Mouse (Mus musculus): ENCODE measurements around the gene Pex5l. TPM values are rescaled to one million over a fixed set of nuclear protein-coding genes. Genes with fewer than 3 reads are reported as not detected.

The Pex5l gene
- polyA plus RNA-seq, 1 experiment from 2014 or later = 5.5 TPM

DNA sequence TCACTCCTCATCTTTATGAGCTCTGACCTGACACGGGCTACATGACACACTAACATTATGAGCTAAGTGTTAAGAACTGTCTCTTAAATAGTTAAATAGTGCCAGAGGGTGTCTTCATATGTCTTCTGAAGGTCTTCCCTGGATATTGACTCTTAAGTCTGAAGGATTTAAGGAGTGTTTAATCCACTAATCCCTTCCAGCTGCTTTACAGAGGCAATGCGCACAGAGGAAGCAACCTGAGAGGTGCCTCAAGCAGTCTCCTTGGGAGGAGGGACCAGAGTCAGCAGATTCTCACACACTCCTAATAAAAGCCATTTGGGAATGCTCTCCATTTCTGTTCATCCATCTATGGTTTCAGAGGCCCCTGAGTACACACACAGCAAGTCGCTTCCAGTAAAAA is 157.9 kb downstream of the Pex5l start:
- Histone ChIP-seq H3K9ac (no peak overlapping the region), H3K4me3 (replicated peaks; ENCODE audit: low read length) (no peak overlapping the region), H3K9me3 (ENCODE audit: control insufficient read depth, low read length) (no peaks in the 10 kb centered on the region), H3K4me2 (replicated peaks) (no peak overlapping the region), H3K27me3 (ENCODE audit: control insufficient read depth, insufficient read depth, low read length) (no peaks in the 10 kb centered on the region), H3K27ac (no peak overlapping the region), H3K36me3 (replicated peaks; ENCODE audit: control insufficient read depth, insufficient read depth) (no peaks in the 10 kb centered on the region), H3K4me1 (replicated peaks; ENCODE audit: control insufficient read depth, insufficient read depth, low read length) (no peaks in the 10 kb centered on the region)
- DNase-seq (ENCODE audit: low spot score) (no peak), ATAC-seq (ENCODE audit: low FRiP score) (no peak)
- WGBS = 83% methylated on average over 3 of the region's 3 CpGs

DNA sequence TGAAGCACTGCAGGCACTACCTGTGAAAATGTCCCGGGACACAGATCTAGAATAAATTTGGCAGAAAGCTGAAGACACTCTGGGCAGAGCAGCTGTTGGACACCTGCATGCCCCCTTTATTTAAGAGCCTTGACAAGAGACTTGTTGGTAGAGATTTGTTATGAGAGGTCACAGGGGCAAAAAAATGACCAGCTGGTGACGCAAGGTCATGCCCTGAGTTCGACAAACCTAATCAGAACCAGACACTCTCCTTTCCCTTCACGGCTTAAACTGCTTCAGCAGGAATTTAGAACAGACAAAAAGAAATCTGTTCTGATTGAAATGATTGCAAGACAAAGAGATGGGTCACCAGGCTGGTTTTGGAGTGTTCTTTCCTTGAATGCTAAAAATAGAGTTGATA is 163.1 kb downstream of the Pex5l start:
- 53% methylated on average over 4 of the region's 4 CpGs for WGBS
- Histone ChIP-seq H3K36me3 (replicated peaks; ENCODE audit: control insufficient read depth, insufficient read depth) (no peaks in the 10 kb centered on the region), H3K4me1 (replicated peaks; ENCODE audit: control insufficient read depth, insufficient read depth, low read length) (no peaks in the 10 kb centered on the region), H3K4me3 (replicated peaks; ENCODE audit: low read length) (no peak overlapping the region), H3K4me2 (replicated peaks) (no peak overlapping the region), H3K9ac (no peak overlapping the region), H3K9me3 (ENCODE audit: control insufficient read depth, low read length) (no peaks in the 10 kb centered on the region), H3K27me3 (ENCODE audit: control insufficient read depth, insufficient read depth, low read length) (no peaks in the 10 kb centered on the region), H3K27ac (no peak overlapping the region)
- no peak for DNase-seq (ENCODE audit: low spot score)
- no peak for ATAC-seq (ENCODE audit: low FRiP score)

DNA sequence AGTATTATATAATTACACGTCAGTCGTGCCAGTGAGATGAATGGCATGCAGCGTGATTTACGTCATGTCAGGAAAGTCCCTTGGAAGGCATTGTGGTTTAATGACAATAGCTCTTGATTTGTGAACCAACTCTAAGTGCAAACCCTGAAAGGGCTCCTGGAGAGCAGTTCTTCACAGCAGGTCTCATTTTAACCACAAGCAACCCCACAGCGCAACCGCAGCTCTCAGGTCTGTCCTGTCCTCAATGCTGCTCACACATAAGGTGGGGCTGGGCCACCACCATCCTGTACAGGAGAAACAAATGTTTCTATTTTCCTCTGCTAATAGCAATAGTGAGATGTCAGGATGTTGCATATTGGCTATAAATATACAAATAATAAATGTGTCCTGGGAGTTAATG is 163.8 kb downstream of the Pex5l start:
- WGBS = 23% methylated on average over 6 of the region's 6 CpGs
- no peak for DNase-seq (ENCODE audit: low spot score)
- no peak overlapping the region for H3K4me2 ChIP-seq (replicated peaks)

DNA sequence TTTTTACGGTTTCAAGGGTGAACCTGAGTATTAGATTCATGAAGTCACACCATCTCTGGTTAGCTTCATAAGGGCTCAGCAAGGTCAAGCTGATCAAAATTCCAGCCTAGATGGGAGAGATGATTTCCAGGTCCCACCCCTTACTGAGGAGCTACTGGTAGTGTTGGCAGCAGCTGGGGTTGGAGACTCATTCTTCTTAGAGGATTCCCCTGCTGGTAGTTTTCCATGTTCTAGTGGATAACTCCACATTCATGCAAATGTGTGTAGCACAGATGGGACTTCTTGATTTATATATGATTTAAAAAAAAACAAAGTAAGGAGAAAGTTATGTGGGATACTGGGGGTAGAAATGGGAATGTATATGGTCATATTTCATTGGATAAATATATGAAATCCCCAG is 172.8 kb downstream of the Pex5l start:
- 100% methylated on average over 1 of the region's 1 CpGs for WGBS

More for the DNA sequence above, 163.8 kb downstream of the Pex5l start:
- Histone ChIP-seq H3K27ac (no peak overlapping the region), H3K36me3 (replicated peaks; ENCODE audit: control insufficient read depth, insufficient read depth) (no peaks in the 10 kb centered on the region), H3K9ac (no peak overlapping the region), H3K4me1 (replicated peaks; ENCODE audit: control insufficient read depth, insufficient read depth, low read length) (no peaks in the 10 kb centered on the region), H3K4me3 (replicated peaks; ENCODE audit: low read length) (no peak overlapping the region), H3K27me3 (ENCODE audit: control insufficient read depth, insufficient read depth, low read length) (no peaks in the 10 kb centered on the region), H3K9me3 (ENCODE audit: control insufficient read depth, low read length) (no peaks in the 10 kb centered on the region)
- no peak for ATAC-seq (ENCODE audit: low FRiP score)

DNA sequence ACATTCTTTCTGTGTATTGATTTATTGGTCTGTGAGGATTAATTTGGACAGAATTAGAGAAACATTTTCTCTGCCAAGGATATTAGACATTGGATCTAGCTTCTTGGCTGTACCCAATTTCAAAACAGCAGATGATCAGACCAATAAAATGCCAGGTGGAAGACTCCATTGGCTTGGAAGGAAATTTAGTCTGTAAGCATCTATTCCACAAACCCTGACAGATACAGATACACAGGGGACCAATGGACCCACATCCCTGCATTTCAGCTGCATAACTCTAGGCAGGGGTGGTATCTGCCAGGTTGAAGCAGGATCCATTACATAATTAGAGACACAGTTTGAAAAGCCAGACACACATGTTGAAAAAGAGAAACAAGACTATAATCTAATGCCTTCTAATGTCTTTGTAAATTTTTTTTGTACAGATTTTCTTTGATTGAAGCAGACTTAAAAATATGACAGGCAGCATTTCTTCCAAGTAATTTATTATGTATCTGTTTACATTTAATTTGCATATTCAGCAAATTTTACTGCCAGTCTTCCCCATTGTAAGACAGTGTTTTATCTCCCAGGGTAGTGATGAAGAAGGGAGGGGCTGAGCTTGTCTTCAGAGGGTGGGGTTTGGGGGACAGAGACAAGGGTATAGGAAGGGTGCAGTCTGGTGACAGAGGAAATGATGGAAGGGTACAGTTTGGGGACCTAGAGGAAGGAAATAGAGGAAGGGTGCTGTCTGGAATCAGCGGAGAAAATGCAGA is 174.2 kb downstream of the Pex5l start:
- no peak overlapping the region for H3K27ac ChIP-seq
- DNase-seq (ENCODE audit: low spot score) (no peak), ATAC-seq (ENCODE audit: low FRiP score) (0 out of 2 replicates have a peak, but pooled peaks have one; percentile 45)

More for the DNA sequence above, 172.8 kb downstream of the Pex5l start:
- Histone ChIP-seq H3K9me3 (ENCODE audit: control insufficient read depth, low read length) (0 out of 2 replicates have a peak, but pooled peaks cover 3% of the 10 kb centered on the region), H3K4me3 (replicated peaks; ENCODE audit: low read length) (no peak overlapping the region), H3K4me1 (replicated peaks; ENCODE audit: control insufficient read depth, insufficient read depth, low read length) (no peaks in the 10 kb centered on the region), H3K36me3 (replicated peaks; ENCODE audit: control insufficient read depth, insufficient read depth) (no peaks in the 10 kb centered on the region), H3K27ac (no peak overlapping the region), H3K9ac (no peak overlapping the region), H3K4me2 (replicated peaks) (no peak overlapping the region), H3K27me3 (ENCODE audit: control insufficient read depth, insufficient read depth, low read length) (no peaks in the 10 kb centered on the region)
- ATAC-seq (ENCODE audit: low FRiP score) (no peak), DNase-seq (ENCODE audit: low spot score) (no peak)

DNA sequence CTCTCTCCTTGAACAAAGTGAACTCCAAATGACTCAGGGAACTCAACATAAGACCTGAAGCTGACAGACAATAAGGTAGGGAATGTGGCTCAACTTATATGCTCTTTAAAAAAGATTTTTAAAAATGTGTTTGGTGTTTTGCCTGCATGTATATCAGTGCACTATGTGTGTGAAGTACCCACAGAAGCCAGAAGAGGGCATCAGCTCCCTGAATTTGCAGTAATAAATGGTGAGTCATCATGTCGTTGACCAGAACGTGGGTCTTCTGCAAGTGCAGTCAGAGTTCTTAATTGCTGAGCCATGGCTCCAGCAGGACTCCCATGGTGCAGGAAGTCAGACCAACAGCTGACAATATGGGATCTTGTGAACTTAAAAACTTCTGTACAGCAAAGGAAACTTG is 177.5 kb downstream of the Pex5l start:
- ATAC-seq (ENCODE audit: low FRiP score) = peak; percentile 46; the same call in 1 of the 2 replicates
- DNase-seq (ENCODE audit: low spot score) = peak; percentile 63
- Histone ChIP-seq H3K4me2 (replicated peaks) (no peak overlapping the region), H3K9me3 (ENCODE audit: control insufficient read depth, low read length) (no peaks in the 10 kb centered on the region), H3K27me3 (ENCODE audit: control insufficient read depth, insufficient read depth, low read length) (no peaks in the 10 kb centered on the region), H3K27ac (no peak overlapping the region), H3K36me3 (replicated peaks; ENCODE audit: control insufficient read depth, insufficient read depth) (no peaks in the 10 kb centered on the region), H3K4me3 (replicated peaks; ENCODE audit: low read length) (no peak overlapping the region), H3K4me1 (replicated peaks; ENCODE audit: control insufficient read depth, insufficient read depth, low read length) (no peaks in the 10 kb centered on the region), H3K9ac (no peak overlapping the region)
- 2% methylated on average over 2 of the region's 2 CpGs for WGBS

More for the DNA sequence above, 174.2 kb downstream of the Pex5l start:
- WGBS = 88% methylated on average over 1 of the region's 1 CpGs
- no peaks in the 10 kb centered on the region for H3K27me3 ChIP-seq (ENCODE audit: control insufficient read depth, insufficient read depth, low read length)
- H3K9ac ChIP-seq = no peak overlapping the region
- H3K4me3 ChIP-seq (replicated peaks; ENCODE audit: low read length) = no peak overlapping the region
- H3K4me1 ChIP-seq (replicated peaks; ENCODE audit: control insufficient read depth, insufficient read depth, low read length) = no peaks in the 10 kb centered on the region
- H3K9me3 ChIP-seq (ENCODE audit: control insufficient read depth, low read length) = 0 out of 2 replicates have a peak, but pooled peaks cover 3% of the 10 kb centered on the region
- no peaks in the 10 kb centered on the region for H3K36me3 ChIP-seq (replicated peaks; ENCODE audit: control insufficient read depth, insufficient read depth)
- H3K4me2 ChIP-seq (replicated peaks) = no peak overlapping the region

DNA sequence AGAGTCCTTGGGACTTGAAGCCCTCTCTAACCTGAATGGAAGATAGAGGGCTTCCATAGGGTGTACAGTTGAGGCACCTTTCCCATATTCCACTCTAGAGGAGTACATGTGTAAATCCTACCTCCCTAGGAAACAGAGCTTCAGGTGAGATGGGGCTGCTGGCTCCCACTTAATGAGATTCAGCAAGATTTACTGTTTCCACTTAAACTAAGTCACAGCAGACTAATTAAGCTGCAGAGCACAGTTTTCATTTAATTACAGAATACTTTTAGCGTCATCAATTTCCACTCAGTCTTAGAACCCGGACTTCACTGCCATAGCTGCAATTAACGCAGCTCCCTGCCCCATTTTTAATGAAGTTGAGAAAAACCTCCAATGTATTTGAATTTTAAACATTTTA is 181.6 kb downstream of the Pex5l start:
- Histone ChIP-seq H3K27ac (no peak overlapping the region), H3K4me2 (replicated peaks) (no peak overlapping the region), H3K36me3 (replicated peaks; ENCODE audit: control insufficient read depth, insufficient read depth) (no peaks in the 10 kb centered on the region), H3K9me3 (ENCODE audit: control insufficient read depth, low read length) (no peaks in the 10 kb centered on the region), H3K9ac (no peak overlapping the region), H3K27me3 (ENCODE audit: control insufficient read depth, insufficient read depth, low read length) (no peaks in the 10 kb centered on the region), H3K4me3 (replicated peaks; ENCODE audit: low read length) (no peak overlapping the region), H3K4me1 (replicated peaks; ENCODE audit: control insufficient read depth, insufficient read depth, low read length) (no peaks in the 10 kb centered on the region)
- ATAC-seq (ENCODE audit: low FRiP score) (0 out of 2 replicates have a peak, but pooled peaks have one; percentile 51), DNase-seq (ENCODE audit: low spot score) (no peak)
- WGBS = 74% methylated on average over 3 of the region's 3 CpGs

DNA sequence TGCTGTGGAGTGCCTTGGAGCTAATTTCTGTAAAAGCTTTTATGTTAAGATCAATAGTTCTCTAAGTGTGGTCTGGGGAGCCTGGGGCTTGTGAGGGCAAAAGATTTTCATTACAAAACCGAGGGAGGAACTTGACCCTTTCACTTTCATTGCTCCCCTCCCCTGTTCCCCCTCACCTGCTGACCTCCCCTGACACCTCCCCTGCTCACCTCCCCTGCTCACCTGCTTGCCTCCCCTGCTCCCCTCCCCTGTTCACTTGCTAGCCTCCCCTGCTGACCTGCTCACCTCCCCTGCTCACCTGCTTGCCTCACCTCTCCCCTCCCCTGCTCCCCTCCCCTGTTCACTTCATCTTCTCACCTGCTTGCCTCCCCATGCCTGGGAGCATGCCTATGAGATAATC is 191.7 kb downstream of the Pex5l start:
- DNase-seq (ENCODE audit: low spot score) = no peak
- no peak for ATAC-seq (ENCODE audit: low FRiP score)
- Histone ChIP-seq H3K9ac (no peak overlapping the region), H3K9me3 (ENCODE audit: control insufficient read depth, low read length) (no peaks in the 10 kb centered on the region), H3K36me3 (replicated peaks; ENCODE audit: control insufficient read depth, insufficient read depth) (no peaks in the 10 kb centered on the region), H3K27ac (no peak overlapping the region), H3K4me3 (replicated peaks; ENCODE audit: low read length) (no peak overlapping the region), H3K4me2 (replicated peaks) (no peak overlapping the region), H3K27me3 (ENCODE audit: control insufficient read depth, insufficient read depth, low read length) (no peaks in the 10 kb centered on the region), H3K4me1 (replicated peaks; ENCODE audit: control insufficient read depth, insufficient read depth, low read length) (0 out of 2 replicates have a peak, but pooled peaks cover 2% of the 10 kb centered on the region)
- WGBS = 10% methylated on average over 1 of the region's 1 CpGs

DNA sequence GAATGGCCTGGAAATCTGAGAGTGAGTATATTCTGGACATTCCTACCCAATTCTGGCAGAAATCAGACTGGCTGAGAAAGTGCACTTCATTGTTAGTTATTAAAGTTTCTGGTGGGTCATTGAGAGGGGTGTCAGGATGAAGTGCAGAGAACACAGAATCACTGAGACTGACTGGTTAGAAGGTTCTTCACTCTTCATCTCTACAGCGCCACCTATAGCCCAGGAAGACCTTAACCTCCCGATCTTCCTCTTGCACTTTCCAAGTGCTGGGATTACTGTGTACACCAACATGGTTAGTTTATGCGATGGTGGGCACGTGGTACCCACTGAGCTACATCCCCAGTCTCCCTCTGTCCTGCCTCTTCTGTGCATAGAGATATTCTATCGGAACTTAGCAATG is 195.6 kb downstream of the Pex5l start:
- Histone ChIP-seq H3K4me2 (replicated peaks) (no peak overlapping the region), H3K4me3 (replicated peaks; ENCODE audit: low read length) (no peak overlapping the region), H3K36me3 (replicated peaks; ENCODE audit: control insufficient read depth, insufficient read depth) (no peaks in the 10 kb centered on the region), H3K27ac (no peak overlapping the region), H3K9me3 (ENCODE audit: control insufficient read depth, low read length) (no peaks in the 10 kb centered on the region), H3K27me3 (ENCODE audit: control insufficient read depth, insufficient read depth, low read length) (no peaks in the 10 kb centered on the region), H3K9ac (no peak overlapping the region), H3K4me1 (replicated peaks; ENCODE audit: control insufficient read depth, insufficient read depth, low read length) (0 out of 2 replicates have a peak, but pooled peaks cover 2% of the 10 kb centered on the region)
- ATAC-seq (ENCODE audit: low FRiP score) = no peak
- 87% methylated on average over 5 of the region's 5 CpGs for WGBS
- no peak for DNase-seq (ENCODE audit: low spot score)
